Mouse (Mus musculus): Measurements from ENCODE around the gene Bbof1. TPM values are rescaled to one million over a fixed set of nuclear protein-coding genes. Genes with fewer than 3 reads are reported as not detected.

Gene Bbof1
- polyA plus RNA-seq, 1 experiment from 2014 or later = 0.41 TPM

- DNase-seq (ENCODE audit: low spot score) (no peak), ATAC-seq (replicated peaks; ENCODE audit: insufficient number of reproducible peaks, low FRiP score, low TSS enrichment, low read depth) (no peak)
- no peaks in the 10 kb centered on the region for H3K9me3 ChIP-seq (replicated peaks; ENCODE audit: control insufficient read depth, low read length)
- H3K9ac ChIP-seq (replicated peaks; ENCODE audit: low read length) = no peak overlapping the region
- no peak overlapping the region for H3K4me3 ChIP-seq (ENCODE audit: low read depth, low read length)
- H3K36me3 ChIP-seq (replicated peaks; ENCODE audit: control insufficient read depth, insufficient read depth, low read depth, low read length) = peaks cover 11% of the 10 kb centered on the region
- H3K4me2 ChIP-seq (ENCODE audit: low read depth, low read length) = no peak overlapping the region
- 91% methylated on average over 6 of the region's 6 CpGs for WGBS
- no peak overlapping the region for H3K27ac ChIP-seq (replicated peaks; ENCODE audit: low read depth, low read length)
- no peaks in the 10 kb centered on the region for H3K4me1 ChIP-seq (ENCODE audit: control insufficient read depth, insufficient read depth, low read length)
- no peaks in the 10 kb centered on the region for H3K27me3 ChIP-seq (ENCODE audit: control insufficient read depth, insufficient read depth, low read length)
Observed at GRCm38 (mm10) chr12:84373831-84374481, 34.9 kb upstream of the Bbof1 start.

DNA sequence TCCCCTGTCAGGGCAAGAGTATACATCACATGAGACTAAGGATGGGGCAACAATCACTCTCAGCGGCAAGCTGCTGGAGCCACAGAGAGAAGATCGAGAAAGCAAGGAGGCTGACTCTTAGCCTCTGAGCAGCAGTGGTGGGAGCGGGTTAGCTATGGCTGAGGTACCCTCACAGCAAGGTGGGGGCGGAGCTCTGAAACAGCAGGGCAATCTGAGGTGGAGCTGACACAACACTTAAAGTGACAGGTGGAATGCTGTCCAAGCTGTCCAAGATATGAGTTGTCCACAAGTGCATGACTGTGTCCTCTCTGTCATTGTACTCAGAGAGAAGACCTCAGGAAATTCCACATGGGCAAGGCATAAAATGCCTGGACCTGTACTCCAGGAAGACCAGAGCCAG lies 26.5 kb upstream of the Bbof1 start:
- Histone ChIP-seq H3K27me3 (ENCODE audit: control insufficient read depth, insufficient read depth, low read length) (no peaks in the 10 kb centered on the region), H3K4me1 (ENCODE audit: control insufficient read depth, insufficient read depth, low read length) (no peaks in the 10 kb centered on the region), H3K9me3 (replicated peaks; ENCODE audit: control insufficient read depth, low read length) (no peaks in the 10 kb centered on the region), H3K4me2 (ENCODE audit: low read depth, low read length) (no peak overlapping the region), H3K4me3 (ENCODE audit: low read depth, low read length) (no peak overlapping the region), H3K36me3 (replicated peaks; ENCODE audit: control insufficient read depth, insufficient read depth, low read depth, low read length) (no peaks in the 10 kb centered on the region), H3K9ac (replicated peaks; ENCODE audit: low read length) (no peak overlapping the region), H3K27ac (replicated peaks; ENCODE audit: low read depth, low read length) (no peak overlapping the region)
- WGBS = 82% methylated on average over 4 of the region's 4 CpGs
- DNase-seq (ENCODE audit: low spot score) = no peak
- no peak for ATAC-seq (replicated peaks; ENCODE audit: insufficient number of reproducible peaks, low FRiP score, low TSS enrichment, low read depth)

- H3K4me1 ChIP-seq (ENCODE audit: control insufficient read depth, insufficient read depth, low read length) = no peaks in the 10 kb centered on the region
- H3K9me3 ChIP-seq (replicated peaks; ENCODE audit: control insufficient read depth, low read length) = no peaks in the 10 kb centered on the region
- H3K4me2 ChIP-seq (ENCODE audit: low read depth, low read length) = no peak overlapping the region
- no peak overlapping the region for H3K27ac ChIP-seq (replicated peaks; ENCODE audit: low read depth, low read length)
- ATAC-seq (replicated peaks; ENCODE audit: insufficient number of reproducible peaks, low FRiP score, low TSS enrichment, low read depth) = no peak
- WGBS = 87% methylated on average over 5 of the region's 5 CpGs
- no peak overlapping the region for H3K9ac ChIP-seq (replicated peaks; ENCODE audit: low read length)
- no peaks in the 10 kb centered on the region for H3K36me3 ChIP-seq (replicated peaks; ENCODE audit: control insufficient read depth, insufficient read depth, low read depth, low read length)
- no peaks in the 10 kb centered on the region for H3K27me3 ChIP-seq (ENCODE audit: control insufficient read depth, insufficient read depth, low read length)
- H3K4me3 ChIP-seq (ENCODE audit: low read depth, low read length) = no peak overlapping the region
- DNase-seq (ENCODE audit: low spot score) = no peak
Observed at GRCm38 (mm10) chr12:84384644-84385081, 24.2 kb upstream of the Bbof1 start.

DNA sequence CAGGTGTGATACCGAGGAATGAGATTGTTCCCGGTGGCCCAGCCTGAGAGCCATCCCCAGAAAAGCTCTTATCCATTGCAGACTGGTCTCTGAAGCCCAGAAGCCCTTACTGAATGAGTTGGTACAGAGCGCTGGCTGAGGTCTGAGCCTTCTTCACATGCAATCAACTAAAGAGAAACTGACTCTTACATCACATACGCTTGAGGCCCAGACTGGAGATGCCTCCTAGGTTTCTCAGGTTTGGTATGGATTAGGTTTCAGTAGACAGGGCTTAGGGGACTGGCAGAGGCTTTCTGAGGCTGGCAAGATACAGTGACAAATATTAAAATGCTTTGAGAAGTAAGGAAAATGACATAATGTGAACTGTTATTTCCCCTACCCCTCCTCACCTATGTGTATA lies 23.5 kb upstream of the Bbof1 start:
- ATAC-seq (replicated peaks; ENCODE audit: insufficient number of reproducible peaks, low FRiP score, low TSS enrichment, low read depth) = no peak
- H3K4me1 ChIP-seq (ENCODE audit: control insufficient read depth, insufficient read depth, low read length) = no peaks in the 10 kb centered on the region
- H3K9me3 ChIP-seq (replicated peaks; ENCODE audit: control insufficient read depth, low read length) = no peaks in the 10 kb centered on the region
- DNase-seq (ENCODE audit: low spot score) = no peak
- no peak overlapping the region for H3K9ac ChIP-seq (replicated peaks; ENCODE audit: low read length)
- no peak overlapping the region for H3K4me2 ChIP-seq (ENCODE audit: low read depth, low read length)
- no peak overlapping the region for H3K4me3 ChIP-seq (ENCODE audit: low read depth, low read length)
- no peaks in the 10 kb centered on the region for H3K27me3 ChIP-seq (ENCODE audit: control insufficient read depth, insufficient read depth, low read length)
- H3K36me3 ChIP-seq (replicated peaks; ENCODE audit: control insufficient read depth, insufficient read depth, low read depth, low read length) = no peaks in the 10 kb centered on the region
- H3K27ac ChIP-seq (replicated peaks; ENCODE audit: low read depth, low read length) = no peak overlapping the region
- WGBS = 88% methylated on average over 4 of the region's 4 CpGs

DNA sequence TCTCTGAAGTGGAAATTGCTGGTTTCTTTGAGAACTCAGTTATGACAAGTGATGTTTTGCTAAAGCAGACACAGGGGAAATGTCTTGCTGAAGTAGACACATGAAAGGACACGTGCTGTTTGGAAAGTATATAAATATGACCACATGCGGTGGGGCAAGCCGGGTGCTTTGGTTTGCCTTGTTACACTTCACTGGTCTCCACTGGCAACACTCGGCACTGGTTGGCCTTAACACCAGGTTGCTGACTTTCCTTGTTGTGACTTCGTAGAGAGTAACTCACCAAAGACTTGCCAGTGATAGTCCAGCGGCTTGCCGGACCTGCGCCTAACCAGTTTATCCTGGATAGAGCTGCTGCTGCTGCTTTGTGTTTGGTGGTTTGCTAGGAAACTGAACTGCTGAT lies 20.8 kb upstream of the Bbof1 start:
- H3K27me3 ChIP-seq (ENCODE audit: control insufficient read depth, insufficient read depth, low read length) = no peaks in the 10 kb centered on the region
- WGBS = 91% methylated on average over 8 of the region's 8 CpGs
- H3K27ac ChIP-seq (replicated peaks; ENCODE audit: low read depth, low read length) = no peak overlapping the region
- H3K9me3 ChIP-seq (replicated peaks; ENCODE audit: control insufficient read depth, low read length) = no peaks in the 10 kb centered on the region
- no peaks in the 10 kb centered on the region for H3K4me1 ChIP-seq (ENCODE audit: control insufficient read depth, insufficient read depth, low read length)
- DNase-seq (ENCODE audit: low spot score) = no peak
- no peak overlapping the region for H3K4me2 ChIP-seq (ENCODE audit: low read depth, low read length)
- no peaks in the 10 kb centered on the region for H3K36me3 ChIP-seq (replicated peaks; ENCODE audit: control insufficient read depth, insufficient read depth, low read depth, low read length)
- no peak overlapping the region for H3K9ac ChIP-seq (replicated peaks; ENCODE audit: low read length)
- ATAC-seq (replicated peaks; ENCODE audit: insufficient number of reproducible peaks, low FRiP score, low TSS enrichment, low read depth) = no peak
- H3K4me3 ChIP-seq (ENCODE audit: low read depth, low read length) = no peak overlapping the region

DNA sequence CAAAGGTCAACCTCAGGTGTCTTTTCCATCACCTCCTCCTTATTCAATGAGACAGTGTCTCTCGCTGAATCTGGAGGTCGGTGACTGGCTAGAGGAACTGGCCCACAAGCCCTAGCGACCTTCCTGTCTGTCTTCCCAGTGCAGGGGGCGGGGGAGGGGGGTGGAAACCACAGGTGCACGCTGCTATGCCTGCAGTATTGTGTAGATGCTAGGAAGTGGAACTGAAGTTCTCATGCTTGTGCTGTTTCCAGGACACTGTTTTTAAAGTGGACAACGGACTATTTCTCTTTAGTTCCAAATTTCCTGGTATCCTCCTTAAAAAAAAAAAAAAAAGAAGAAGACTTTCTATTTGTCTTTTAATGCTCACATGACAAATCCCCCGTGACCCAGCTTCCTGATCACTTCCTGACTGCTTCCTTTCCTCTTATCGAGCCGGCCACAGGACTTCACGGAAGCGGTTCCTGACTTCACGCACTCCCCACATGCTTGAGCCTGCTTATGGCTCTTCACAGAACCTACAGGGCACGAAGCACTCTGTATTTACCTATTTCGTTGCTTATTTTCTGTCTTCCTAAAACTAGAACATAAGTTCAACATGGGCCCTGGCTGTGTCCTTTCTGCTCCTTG lies 20.0 kb upstream of the Bbof1 start:
- Histone ChIP-seq H3K27ac (replicated peaks; ENCODE audit: low read depth, low read length) (no peak overlapping the region), H3K9ac (replicated peaks; ENCODE audit: low read length) (no peak overlapping the region), H3K4me3 (ENCODE audit: low read depth, low read length) (no peak overlapping the region), H3K36me3 (replicated peaks; ENCODE audit: control insufficient read depth, insufficient read depth, low read depth, low read length) (no peaks in the 10 kb centered on the region), H3K4me2 (ENCODE audit: low read depth, low read length) (no peak overlapping the region), H3K9me3 (replicated peaks; ENCODE audit: control insufficient read depth, low read length) (no peaks in the 10 kb centered on the region), H3K4me1 (ENCODE audit: control insufficient read depth, insufficient read depth, low read length) (no peaks in the 10 kb centered on the region), H3K27me3 (ENCODE audit: control insufficient read depth, insufficient read depth, low read length) (no peaks in the 10 kb centered on the region)
- ATAC-seq (replicated peaks; ENCODE audit: insufficient number of reproducible peaks, low FRiP score, low TSS enrichment, low read depth) (no peak), DNase-seq (ENCODE audit: low spot score) (no peak)
- WGBS = 73% methylated on average over 14 of the region's 14 CpGs

DNA sequence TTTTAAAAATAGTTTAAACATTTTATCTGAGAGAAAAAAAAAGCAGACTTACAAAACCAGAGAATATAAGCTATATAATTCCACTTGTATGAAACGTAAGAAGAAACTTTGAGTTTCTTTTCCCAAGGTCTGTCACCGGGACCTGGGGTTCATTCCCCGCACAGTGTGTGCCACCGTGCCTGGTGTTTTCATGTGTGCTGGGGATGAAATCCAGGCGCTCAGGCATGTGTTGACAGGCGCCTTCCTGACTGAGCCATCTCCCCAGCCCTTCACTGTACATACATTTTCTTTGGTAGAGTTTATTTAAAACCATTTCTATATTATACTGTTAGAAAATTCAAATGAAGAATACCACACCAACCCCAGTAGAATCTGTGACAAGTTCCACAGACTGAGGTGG lies 18.5 kb upstream of the Bbof1 start:
- H3K36me3 ChIP-seq (replicated peaks; ENCODE audit: control insufficient read depth, insufficient read depth, low read depth, low read length) = no peaks in the 10 kb centered on the region
- WGBS = 82% methylated on average over 6 of the region's 6 CpGs
- no peak for ATAC-seq (replicated peaks; ENCODE audit: insufficient number of reproducible peaks, low FRiP score, low TSS enrichment, low read depth)
- H3K9ac ChIP-seq (replicated peaks; ENCODE audit: low read length) = no peak overlapping the region
- no peaks in the 10 kb centered on the region for H3K9me3 ChIP-seq (replicated peaks; ENCODE audit: control insufficient read depth, low read length)
- no peaks in the 10 kb centered on the region for H3K27me3 ChIP-seq (ENCODE audit: control insufficient read depth, insufficient read depth, low read length)
- DNase-seq (ENCODE audit: low spot score) = no peak
- H3K27ac ChIP-seq (replicated peaks; ENCODE audit: low read depth, low read length) = no peak overlapping the region
- H3K4me3 ChIP-seq (ENCODE audit: low read depth, low read length) = no peak overlapping the region
- no peaks in the 10 kb centered on the region for H3K4me1 ChIP-seq (ENCODE audit: control insufficient read depth, insufficient read depth, low read length)
- no peak overlapping the region for H3K4me2 ChIP-seq (ENCODE audit: low read depth, low read length)

DNA sequence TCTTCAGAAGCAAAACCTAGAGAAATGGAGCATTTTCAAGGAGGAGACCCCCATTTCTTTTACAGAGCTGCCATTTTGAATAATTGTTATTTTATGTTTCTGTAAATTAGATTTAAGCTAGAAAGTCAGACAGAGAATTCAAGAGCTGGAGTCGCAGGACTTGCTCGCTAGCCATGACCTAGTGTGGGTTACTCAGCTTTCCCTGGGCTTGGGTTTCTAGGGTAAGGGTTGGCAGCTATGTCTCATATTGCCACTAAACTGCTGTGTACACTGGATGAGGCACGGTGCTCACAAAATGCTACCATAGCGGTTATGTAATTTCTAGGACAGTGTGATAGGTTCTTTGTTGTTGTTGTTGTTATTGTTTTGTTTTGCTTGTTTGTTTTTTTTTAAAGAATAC lies 16.2 kb upstream of the Bbof1 start:
- Histone ChIP-seq H3K4me1 (ENCODE audit: control insufficient read depth, insufficient read depth, low read length) (no peaks in the 10 kb centered on the region), H3K9ac (replicated peaks; ENCODE audit: low read length) (no peak overlapping the region), H3K36me3 (replicated peaks; ENCODE audit: control insufficient read depth, insufficient read depth, low read depth, low read length) (no peaks in the 10 kb centered on the region), H3K9me3 (replicated peaks; ENCODE audit: control insufficient read depth, low read length) (no peaks in the 10 kb centered on the region), H3K27ac (replicated peaks; ENCODE audit: low read depth, low read length) (no peak overlapping the region), H3K4me3 (ENCODE audit: low read depth, low read length) (no peak overlapping the region), H3K27me3 (ENCODE audit: control insufficient read depth, insufficient read depth, low read length) (no peaks in the 10 kb centered on the region), H3K4me2 (ENCODE audit: low read depth, low read length) (no peak overlapping the region)
- ATAC-seq (replicated peaks; ENCODE audit: insufficient number of reproducible peaks, low FRiP score, low TSS enrichment, low read depth) = no peak
- WGBS = 98% methylated on average over 4 of the region's 4 CpGs
- DNase-seq (ENCODE audit: low spot score) = no peak

Data from embryonic facial prominence, embryonic 11.5 days (tissue).